Mouse (Mus musculus) bone marrow, adult 2 months (tissue): Measurements from ENCODE around the gene Agbl1. TPM values are rescaled to one million over a fixed set of nuclear protein-coding genes. Genes with fewer than 3 reads are reported as not detected.

Source experiments
- H3K27ac ChIP-seq: fragments of 200-500 bp; 2 replicates; pipeline ENCODE4 v1.5.1; 2012; ENCODE audit warnings: low read depth, mild to moderate bottlenecking, control low read depth, inconsistent platforms, low read length; ENCODE audit not compliant: control insufficient read depth, poor library complexity, insufficient read depth
- H3K4me1 ChIP-seq: fragments of 200-500 bp; 2 replicates; pipeline ENCODE4 v1.6.1; 2011; ENCODE audit warnings: low read length; ENCODE audit not compliant: control insufficient read depth, insufficient read depth
- H3K4me3 ChIP-seq: fragments of 200-500 bp; replicated peaks from 2 replicates; pipeline ENCODE3; 2011; ENCODE audit warnings: mild to moderate bottlenecking, low read depth, low read length, control low read depth; ENCODE audit not compliant: control insufficient read depth
- CTCF ChIP-seq: fragments of 200-500 bp; IDR thresholded peaks from 2 replicates; pipeline ENCODE4 v1.5.1; 2011; ENCODE audit warnings: low read length, control low read depth; ENCODE audit not compliant: control insufficient read depth, insufficient read depth
- POLR2A ChIP-seq: fragments of 200-500 bp; IDR thresholded peaks from 2 replicates; pipeline ENCODE4 v1.6.1; 2011; ENCODE audit warnings: low read depth, mild to moderate bottlenecking, control low read depth, low read length, borderline replicate concordance; ENCODE audit not compliant: control insufficient read depth
- WGBS: fragments of 180-500 bp; shearing (Covaris S2); methylation state at CpG from one replicate; pipeline ENCODE4 v1.1.7; 2018; 5-methylcytosine and 5-hydroxymethylcytosine counted together
- polyA plus RNA-seq: library from polyadenylated mRNA; stranded (reverse); fragments of >200 nt; gene quantifications from 2 replicates; pipeline ENCODE4 v1.2.4, GENCODE M21; 2011; ENCODE audit warnings: low replicate concordance; ENCODE audit not compliant: missing spikeins, insufficient read depth, insufficient read length

Gene Agbl1
- polyA plus RNA-seq, 1 experiment = not detected

DNA sequence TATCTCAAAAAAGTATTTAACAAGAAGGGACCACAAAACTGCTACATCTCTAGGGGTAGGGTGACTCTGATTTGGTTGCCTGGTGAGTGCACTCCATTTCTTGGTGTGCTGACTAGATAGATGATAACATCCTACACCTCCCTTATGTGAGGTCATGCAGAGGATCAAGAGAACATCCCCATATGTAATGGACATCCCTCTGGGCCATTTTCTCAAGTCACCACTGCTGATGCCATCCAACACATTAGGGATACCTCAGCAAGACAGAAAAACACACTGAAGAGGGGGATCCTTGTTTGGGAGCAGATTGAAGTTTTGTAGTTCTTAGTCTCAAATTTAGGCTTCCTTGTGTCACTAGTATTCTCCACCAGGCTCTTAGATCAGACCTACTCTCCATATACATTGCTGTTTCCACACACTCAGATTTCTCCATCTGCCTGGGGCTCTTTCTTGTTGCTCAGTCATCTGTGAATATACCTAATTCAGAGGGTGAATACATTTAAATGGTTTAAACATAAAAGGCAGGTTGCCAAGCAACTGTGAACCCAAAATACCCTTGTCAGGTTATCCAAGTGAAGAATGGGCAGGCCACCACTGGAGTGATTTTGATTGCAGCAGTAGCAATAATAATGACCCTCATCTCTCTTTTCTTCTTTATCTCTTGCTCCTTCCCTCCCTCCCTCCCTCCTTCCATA lies 331.0 kb downstream of the Agbl1 start:
- Histone ChIP-seq H3K4me3 (no peak overlapping the region), H3K27ac (no peak overlapping the region), H3K4me1 (no peaks in the 10 kb centered on the region)
- TF ChIP-seq CTCF = no peak
- no peak for TF ChIP-seq POLR2A

GRCm38 (mm10) chr7:76562506-76562905 lies 332.8 kb downstream of the Agbl1 start:
- H3K4me3 ChIP-seq = no peak overlapping the region
- H3K27ac ChIP-seq = no peak overlapping the region
- TF ChIP-seq CTCF (no peak), POLR2A (no peak)
- 64% methylated on average over 4 of the region's 4 CpGs for WGBS
- H3K4me1 ChIP-seq = no peaks in the 10 kb centered on the region

- no peaks in the 10 kb centered on the region for H3K4me1 ChIP-seq
- WGBS = 54% methylated on average over 5 of the region's 5 CpGs
- H3K4me3 ChIP-seq = no peak overlapping the region
- TF ChIP-seq POLR2A (no peak), CTCF (no peak)
- no peak overlapping the region for H3K27ac ChIP-seq
Observed at GRCm38 (mm10) chr7:76594566-76595079, 364.9 kb downstream of the Agbl1 start.

DNA sequence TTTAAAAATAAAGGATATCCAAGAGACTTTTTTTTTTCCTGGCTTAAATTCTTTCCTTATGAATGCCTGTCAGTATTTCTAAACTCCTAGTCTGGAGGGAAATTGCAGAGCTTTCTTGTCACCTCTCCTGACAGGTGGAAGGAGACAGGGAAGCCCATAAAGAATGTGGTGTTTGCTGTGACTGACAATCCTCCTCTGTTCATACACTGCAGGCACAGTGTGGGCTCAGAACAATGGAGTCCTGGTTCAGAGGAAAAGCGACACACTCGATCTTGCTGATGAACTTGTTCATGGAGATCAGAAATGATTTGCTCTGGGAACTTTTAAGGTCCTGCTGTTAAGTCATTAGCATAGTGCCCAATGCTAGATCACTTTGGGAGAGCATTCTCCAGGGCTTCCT lies 368.1 kb downstream of the Agbl1 start:
- Histone ChIP-seq H3K4me1 (no peaks in the 10 kb centered on the region), H3K4me3 (no peak overlapping the region), H3K27ac (no peak overlapping the region)
- no peak for TF ChIP-seq POLR2A
- no peak for TF ChIP-seq CTCF
- 39% methylated on average over 2 of the region's 2 CpGs for WGBS

DNA sequence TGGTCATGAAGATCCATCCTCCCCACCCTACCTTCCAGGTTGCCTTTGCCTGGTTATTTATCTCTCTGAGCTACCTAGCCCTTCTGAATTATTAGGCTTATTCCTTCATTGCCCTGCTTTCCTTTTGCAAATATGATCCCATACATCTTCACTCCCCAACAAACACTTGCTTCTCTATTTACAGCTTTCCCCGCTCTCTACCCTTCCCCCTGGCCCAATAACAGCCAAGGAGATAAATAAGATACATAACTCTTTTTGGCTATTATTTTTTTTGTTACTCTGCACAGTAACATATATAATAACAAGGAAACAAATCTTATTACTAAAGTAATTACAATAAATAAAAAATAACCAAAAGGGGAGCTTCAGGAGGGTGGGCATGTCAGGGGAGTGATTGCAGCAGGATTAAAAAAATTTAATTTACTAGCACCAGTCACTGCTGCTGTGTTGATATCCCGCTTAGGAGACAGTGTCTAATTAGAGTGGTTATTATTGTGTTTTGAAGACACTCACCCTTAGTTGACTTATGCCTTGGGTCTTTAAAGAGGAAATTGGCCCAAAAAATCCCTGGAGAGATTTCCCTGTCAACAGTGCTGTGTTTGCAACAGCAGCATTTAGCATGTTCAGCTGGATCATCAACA lies 370.5 kb downstream of the Agbl1 start:
- H3K4me1 ChIP-seq = no peaks in the 10 kb centered on the region
- H3K27ac ChIP-seq = no peak overlapping the region
- WGBS = 76% methylated on average over 2 of the region's 2 CpGs
- H3K4me3 ChIP-seq = no peak overlapping the region
- TF ChIP-seq CTCF (no peak), POLR2A (no peak)

GRCm38 (mm10) chr7:76629528-76629927 lies 399.8 kb downstream of the Agbl1 start:
- Histone ChIP-seq H3K27ac (no peak overlapping the region), H3K4me3 (no peak overlapping the region), H3K4me1 (no peaks in the 10 kb centered on the region)
- TF ChIP-seq CTCF (no peak), POLR2A (no peak)

- WGBS = 76% methylated on average over 4 of the region's 4 CpGs
- Histone ChIP-seq H3K4me1 (no peaks in the 10 kb centered on the region), H3K4me3 (no peak overlapping the region), H3K27ac (no peak overlapping the region)
- TF ChIP-seq POLR2A (no peak), CTCF (no peak)
Observed at GRCm38 (mm10) chr7:76650984-76651383, 421.3 kb downstream of the Agbl1 start.

DNA sequence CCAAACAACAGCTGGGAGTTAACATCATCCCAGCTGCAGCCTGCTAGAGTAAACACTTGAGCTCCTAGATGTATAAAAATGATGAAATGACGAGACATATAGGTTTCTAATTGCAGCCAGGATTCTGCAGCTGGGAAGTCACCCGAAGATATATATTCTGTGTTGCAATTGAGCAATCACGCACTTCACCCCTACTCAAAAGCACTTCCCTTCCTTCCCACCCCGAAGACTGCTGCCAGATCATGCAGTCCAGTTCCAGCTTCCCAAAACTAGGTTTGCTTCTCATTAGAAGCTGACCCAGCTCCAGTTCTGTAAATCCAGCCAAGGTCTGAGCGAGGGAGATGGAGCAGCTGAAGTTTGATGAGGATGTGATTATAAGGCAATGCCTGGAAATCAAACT lies 431.4 kb downstream of the Agbl1 start:
- WGBS = 49% methylated on average over 5 of the region's 5 CpGs
- TF ChIP-seq CTCF (no peak), POLR2A (no peak)
- no peak overlapping the region for H3K4me3 ChIP-seq
- no peak overlapping the region for H3K27ac ChIP-seq
- H3K4me1 ChIP-seq = no peaks in the 10 kb centered on the region

DNA sequence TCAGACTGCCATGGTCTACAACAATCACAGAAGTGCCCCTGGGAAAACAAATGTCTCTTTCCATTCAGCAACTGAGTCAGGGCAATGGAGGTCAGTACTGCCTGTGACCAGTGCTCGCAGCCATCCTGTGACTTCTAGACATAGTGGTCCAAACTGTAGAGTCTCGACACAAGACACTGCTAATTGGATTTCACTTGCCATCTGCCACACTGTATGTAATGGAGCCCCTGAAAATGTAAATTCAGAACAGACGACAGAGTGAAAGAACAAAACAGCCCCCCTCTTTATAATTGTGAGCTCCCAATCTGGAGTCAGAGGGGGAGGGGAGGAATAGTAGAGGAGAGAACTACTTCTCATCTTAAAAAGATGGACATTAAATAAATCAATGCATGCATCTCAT lies 445.2 kb downstream of the Agbl1 start:
- H3K4me3 ChIP-seq = no peak overlapping the region
- H3K4me1 ChIP-seq = no peaks in the 10 kb centered on the region
- TF ChIP-seq POLR2A (no peak), CTCF (no peak)
- H3K27ac ChIP-seq = no peak overlapping the region
- 76% methylated on average over 3 of the region's 3 CpGs for WGBS
